Mouse (Mus musculus) CH12.LX (cell line): ENCODE measurements around the gene Kcnh4. TPM values are rescaled to one million over a fixed set of nuclear protein-coding genes. Genes with fewer than 3 reads are reported as not detected.

Experiments used
- DNase-seq: peaks from one replicate; pipeline ENCODE4 v3.0.0-alpha.2; 2013; ENCODE audit errors: extremely low read depth
- H3K27ac ChIP-seq: 2 replicates; pipeline ENCODE4 v1.5.1; 2012; ENCODE audit warnings: low read depth, mild to moderate bottlenecking, control low read depth, moderate library complexity; ENCODE audit not compliant: insufficient read depth
- H3K27me3 ChIP-seq: replicated peaks from 2 replicates; pipeline ENCODE3; 2012; ENCODE audit warnings: inconsistent platforms
- H3K36me3 ChIP-seq, 2 experiments: replicated peaks in 1 of 2; 2 replicates each; pipeline versions ENCODE3 to v1.6.1; 2012; ENCODE audit warnings: inconsistent platforms in 1 of 2, low read length in 1 of 2, mild to moderate bottlenecking in 1 of 2, mixed read lengths in 1 of 2, moderate library complexity in 1 of 2; ENCODE audit not compliant: control insufficient read depth in 1 of 2, insufficient read depth in 1 of 2
- H3K4me1 ChIP-seq, 2 experiments: 2 replicates each; pipeline ENCODE4 v1.6.1; 2012; ENCODE audit warnings: inconsistent platforms in 1 of 2, moderate library complexity in 1 of 2; ENCODE audit not compliant: insufficient read depth in 2 of 2, control insufficient read depth in 1 of 2
- H3K4me2 ChIP-seq: 2 replicates; pipeline ENCODE4 v1.6.1; 2012; ENCODE audit warnings: low read depth, mild to moderate bottlenecking, control low read depth; ENCODE audit not compliant: poor library complexity, insufficient read depth, severe bottlenecking
- H3K4me3 ChIP-seq, 3 experiments: fragments of 150-350 bp in 1 of 3; sonication (generic) in 1 of 3; replicated peaks in 1 of 3; 2 replicates each; pipeline versions ENCODE3 to v1.5.1; 2011 to 2012; ENCODE audit warnings: low read depth in 2 of 3, low read length in 2 of 3, mild to moderate bottlenecking in 2 of 3, moderate library complexity in 2 of 3, control low read depth in 1 of 3, improper control_type of control experiment in 1 of 3, inconsistent platforms in 1 of 3, mixed read lengths in 1 of 3; ENCODE audit not compliant: poor library complexity in 1 of 3
- H3K79me2 ChIP-seq: replicated peaks from 2 replicates; pipeline ENCODE4 v1.6.1; 2012; ENCODE audit warnings: mild to moderate bottlenecking, moderate library complexity; ENCODE audit not compliant: control insufficient read depth, poor library complexity, insufficient read depth, severe bottlenecking; ENCODE audit errors: extremely low read depth
- H3K9ac ChIP-seq: 2 replicates; pipeline ENCODE4 v1.6.1; 2012; ENCODE audit warnings: low read depth, mild to moderate bottlenecking, control low read depth, moderate library complexity; ENCODE audit not compliant: insufficient read depth
- H3K9me3 ChIP-seq: replicated peaks from 2 replicates; pipeline ENCODE3; 2012; ENCODE audit warnings: low read length, inconsistent platforms, mixed read lengths
- BHLHE40 ChIP-seq: IDR thresholded peaks from 2 replicates; pipeline ENCODE4 v1.6.1; 2011; ENCODE audit warnings: mild to moderate bottlenecking, low read depth, low read length, improper control_type of control experiment
- CHD2 ChIP-seq: IDR thresholded peaks from 2 replicates; pipeline ENCODE4 v1.6.1; 2011; ENCODE audit warnings: low read length, improper control_type of control experiment
- CTCF ChIP-seq, 2 experiments: IDR thresholded peaks in 1 of 2; conservative IDR thresholded peaks in 1 of 2; 2 replicates each; pipeline ENCODE4 v1.5.1; 2011 to 2012; ENCODE audit warnings: low read depth in 2 of 2, low read length in 2 of 2, improper control_type of control experiment in 1 of 2, inconsistent platforms in 1 of 2, mild to moderate bottlenecking in 1 of 2, moderate library complexity in 1 of 2
- ELF1 ChIP-seq: IDR thresholded peaks from 2 replicates; pipeline ENCODE4 v1.6.1; 2014; ENCODE audit warnings: low read depth, mild to moderate bottlenecking, inconsistent platforms, low read length, improper control_type of control experiment
- EP300 ChIP-seq: IDR thresholded peaks from 2 replicates; pipeline ENCODE4 v1.6.1; 2011; ENCODE audit warnings: low read length, improper control_type of control experiment
- MAZ ChIP-seq: IDR thresholded peaks from 2 replicates; pipeline ENCODE4 v1.6.1; 2012; ENCODE audit warnings: low read depth, mild to moderate bottlenecking, inconsistent platforms, low read length, improper control_type of control experiment, moderate library complexity
- NRF1 ChIP-seq: IDR thresholded peaks from 2 replicates; pipeline ENCODE4 v1.6.1; 2014; ENCODE audit warnings: low read depth, mild to moderate bottlenecking, inconsistent platforms, low read length, improper control_type of control experiment, moderate library complexity
- PAX5 ChIP-seq: IDR thresholded peaks from 2 replicates; pipeline ENCODE4 v1.6.1; 2012; ENCODE audit warnings: low read length, inconsistent platforms, mixed read lengths
- POLR2A ChIP-seq: IDR thresholded peaks from 2 replicates; pipeline ENCODE4 v1.6.1; 2011; ENCODE audit warnings: low read depth, mild to moderate bottlenecking, improper control_type of control experiment, low read length
- RAD21 ChIP-seq: IDR thresholded peaks from 2 replicates; pipeline ENCODE4 v1.6.1; 2011; ENCODE audit warnings: low read depth, mild to moderate bottlenecking, low read length, improper control_type of control experiment, moderate library complexity
- SMC3 ChIP-seq: IDR thresholded peaks from 2 replicates; pipeline ENCODE4 v1.6.1; 2011; ENCODE audit warnings: low read depth, low read length, improper control_type of control experiment
- USF2 ChIP-seq: conservative IDR thresholded peaks from 2 replicates; pipeline ENCODE4 v1.6.1; 2011; ENCODE audit warnings: low read depth, low read length, improper control_type of control experiment
- ZC3H11A ChIP-seq: IDR thresholded peaks from 2 replicates; pipeline ENCODE4 v1.6.1; 2012; ENCODE audit warnings: low read depth, mild to moderate bottlenecking, inconsistent platforms, low read length, improper control_type of control experiment
- ZKSCAN1 ChIP-seq: IDR thresholded peaks from 2 replicates; pipeline ENCODE4 v1.6.1; 2012; ENCODE audit warnings: low read depth, inconsistent platforms, low read length, improper control_type of control experiment, borderline replicate concordance
- ZMIZ1 ChIP-seq: IDR thresholded peaks from 2 replicates; pipeline ENCODE4 v1.6.1; 2012; ENCODE audit warnings: low read depth, mild to moderate bottlenecking, inconsistent platforms, low read length, improper control_type of control experiment
- ZNF384 ChIP-seq: IDR thresholded peaks from 2 replicates; pipeline ENCODE4 v1.6.1; 2012; ENCODE audit warnings: low read depth, low read length, improper control_type of control experiment, inconsistent platforms
- dilution Hi-C: fragments of 300-500 bp; cut with MboI; formaldehyde crosslinking; loops from 2 replicates; pipeline ENCODE4 v1.14.3; 2020; ENCODE audit warnings: low sequenced_read_pairs; ENCODE audit not compliant: extremely low pct_unique_long_range_greater_than_20kb, extremely low pct_ligation_motif_present
- in situ Hi-C: fragments of 300-500 bp; cut with MboI; formaldehyde crosslinking; loops from 3 replicates; pipeline ENCODE4 v1.14.3; 2019; ENCODE audit warnings: low sequenced_read_pairs, low pct_ligation_motif_present, low pct_unique_long_range_greater_than_20kb, mixed read lengths
- polyA plus RNA-seq: library from polyadenylated mRNA; unstranded; fragments of >175 nt; gene quantifications from 2 replicates; pipeline ENCODE4 v1.2.1, GENCODE M21; 2012; ENCODE audit warnings: low read depth; ENCODE audit not compliant: insufficient read length
- total RNA-seq, 2 experiments: library from RNA; depleted of rRNA; stranded (reverse); fragments of 300-350 nt in 1 of 2; fragments of >200 nt in 1 of 2; gene quantifications; 2 replicates each; pipeline ENCODE4 v1.2.3; 2012 to 2014

Gene Kcnh4
- total and polyA plus RNA-seq, 3 experiments, result 0.87 to 4.0 (median 2.2) TPM

- Histone ChIP-seq H3K9me3 (peaks cover 2% of the 10 kb centered on the region), H3K4me1 (0 out of 4 replicates have a peak, but pooled peaks cover 0 to 3% of the 10 kb centered on the region in 2 experiments), H3K4me3 (no peak overlapping the region), H3K27me3 (no peaks in the 10 kb centered on the region), H3K4me2 (no peak overlapping the region), H3K9ac (no peak overlapping the region), H3K27ac (no peak overlapping the region), H3K79me2 (no peaks in the 10 kb centered on the region), H3K36me3 (peaks cover 19 to 87% of the 10 kb centered on the region in 2 experiments)
- in situ Hi-C loops, result no loop called here
- no peak for DNase-seq
- dilution Hi-C loops, result no loop called here
- TF ChIP-seq ZC3H11A, result no peak
- no peak for TF ChIP-seq EP300
- TF ChIP-seq BHLHE40, result no peak
- no peak for TF ChIP-seq ZMIZ1
These were observed 13.2 kb downstream of the Kcnh4 start for GRCm38 (mm10) chr11:100746546-100746945.

DNA sequence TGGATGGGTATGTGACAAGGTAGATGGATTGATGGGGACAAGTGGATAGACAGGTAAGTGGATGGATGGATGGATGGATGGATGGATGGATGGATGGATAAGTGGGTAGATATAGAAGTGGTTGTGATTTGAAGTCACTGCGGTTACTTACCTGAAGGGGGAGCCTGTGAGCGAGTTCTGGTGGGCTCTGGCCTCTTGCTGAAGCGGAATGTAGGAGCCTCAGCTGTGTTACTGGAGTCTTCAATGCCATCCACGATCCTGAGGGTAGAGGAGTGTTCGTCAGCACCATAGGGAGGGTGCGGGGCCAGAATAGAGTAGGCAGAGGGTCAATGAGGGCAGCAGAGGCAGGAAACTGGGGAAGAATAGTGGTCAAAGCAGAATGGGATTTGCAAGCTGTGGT lies 14.7 kb downstream of the Kcnh4 start:
- dilution Hi-C loops (no loop called here), in situ Hi-C loops (no loop called here)
- DNase-seq, result peak; percentile 80
- Histone ChIP-seq H3K27me3 (no peaks in the 10 kb centered on the region), H3K27ac (no peak overlapping the region), H3K4me3 (no peak overlapping the region), H3K36me3 (peaks cover 14 to 85% of the 10 kb centered on the region in 2 experiments), H3K9ac (no peak overlapping the region), H3K79me2 (no peaks in the 10 kb centered on the region), H3K4me2 (no peak overlapping the region), H3K9me3 (no peaks in the 10 kb centered on the region), H3K4me1 (0 out of 4 replicates have a peak, but pooled peaks cover 0 to 3% of the 10 kb centered on the region in 2 experiments)
- TF ChIP-seq SMC3, result peak; percentile 91
- 0 out of 2 replicates have a peak, but pooled peaks have one; percentile 3 for TF ChIP-seq ZC3H11A
- TF ChIP-seq CTCF (conservative IDR thresholded peaks at IDR 0.05 in 1 of 2, IDR thresholded peaks at IDR 0.05 in 1 of 2; ENCODE audit: low read depth in 2 of 2, low read length in 2 of 2), result peak; percentile 73 to 89
- no peak for TF ChIP-seq ELF1
- no peak for TF ChIP-seq NRF1
- peak; percentile 22; the same call in 1 of the 2 replicates for TF ChIP-seq CHD2
- TF ChIP-seq RAD21, result peak; percentile 76
- no peak for TF ChIP-seq BHLHE40

DNA sequence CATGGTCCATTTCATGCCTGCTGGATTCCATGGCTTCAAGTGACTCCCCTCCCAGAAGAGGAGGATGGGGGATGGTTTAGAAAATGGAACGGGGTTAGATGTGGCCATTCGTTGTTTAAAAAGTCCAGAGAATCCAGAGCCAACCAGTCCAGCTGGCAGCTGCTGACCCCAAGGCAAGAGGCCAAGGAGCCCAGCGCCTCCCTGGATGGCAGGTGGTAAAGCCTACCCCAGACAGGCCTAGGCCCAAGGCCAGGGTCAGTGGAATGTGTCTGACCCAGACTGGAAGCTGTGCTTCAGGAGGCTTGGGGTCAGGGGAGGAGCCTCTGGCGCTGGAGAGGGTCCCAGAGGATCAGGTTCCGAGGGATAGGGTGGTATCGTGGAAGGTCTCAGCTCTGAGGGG lies 18.4 kb downstream of the Kcnh4 start:
- DNase-seq, result no peak
- dilution Hi-C loops (no loop called here), in situ Hi-C loops (no loop called here)
- peaks cover 6 to 52% of the 10 kb centered on the region in 2 experiments for H3K36me3 ChIP-seq
- H3K27ac ChIP-seq, result no peak overlapping the region
- TF ChIP-seq ZMIZ1 (no peak), ZNF384 (no peak), USF2 (no peak), POLR2A (no peak), MAZ (no peak), EP300 (no peak), ZKSCAN1 (no peak), PAX5 (no peak)
- no peak overlapping the region for H3K9ac ChIP-seq
- no peaks in the 10 kb centered on the region for H3K9me3 ChIP-seq
- H3K4me1 ChIP-seq, result peaks cover 3 to 17% of the 10 kb centered on the region in 2 experiments; a peak in 3 of 4 replicates
- no peak overlapping the region for H3K4me3 ChIP-seq
- H3K79me2 ChIP-seq, result peaks cover 16% of the 10 kb centered on the region
- H3K4me2 ChIP-seq, result no peak overlapping the region
- no peaks in the 10 kb centered on the region for H3K27me3 ChIP-seq
